Mouse (Mus musculus): Measurements from ENCODE around the gene Sema6d. TPM values are rescaled to one million over a fixed set of nuclear protein-coding genes. Genes with fewer than 3 reads are reported as not detected.

The Sema6d gene
- polyA plus RNA-seq, 1 experiment, result 5.6 TPM

GRCm38 (mm10) chr2:124563759-124564158 lies 474.0 kb downstream of the Sema6d start:
- no peak for TF ChIP-seq CTCF (conservative IDR thresholded peaks at IDR 0.05; ENCODE audit: insufficient read depth, insufficient read length, low read depth, low read length)
- TF ChIP-seq POLR2A (IDR thresholded peaks at IDR 0.05; ENCODE audit: low read depth, low read length), result no peak
- Histone ChIP-seq H3K36me3 (ENCODE audit: control insufficient read depth, insufficient read depth, low read length) (no peaks in the 10 kb centered on the region), H3K27me3 (replicated peaks; ENCODE audit: control insufficient read depth, insufficient read depth, low read length) (no peaks in the 10 kb centered on the region), H3K27ac (ENCODE audit: insufficient read depth, low read depth, low read length) (no peak overlapping the region), H3K4me3 (ENCODE audit: insufficient read depth, low read depth, low read length) (no peak overlapping the region), H3K4me1 (ENCODE audit: control insufficient read depth, insufficient read depth, low read length) (no peaks in the 10 kb centered on the region)
- DNase-seq, result no peak
- WGBS, result 79% methylated on average over 5 of the region's 5 CpGs

GRCm38 (mm10) chr2:124573734-124574133 lies 484.0 kb downstream of the Sema6d start:
- WGBS, result 64% methylated on average over 4 of the region's 4 CpGs
- Histone ChIP-seq H3K27me3 (replicated peaks; ENCODE audit: control insufficient read depth, insufficient read depth, low read length) (no peaks in the 10 kb centered on the region; the same call in 1 of the 2 replicates), H3K4me3 (ENCODE audit: insufficient read depth, low read depth, low read length) (no peak overlapping the region)

GRCm38 (mm10) chr2:124576053-124576452 lies 486.3 kb downstream of the Sema6d start:
- DNase-seq, result no peak
- H3K4me1 ChIP-seq (ENCODE audit: control insufficient read depth, insufficient read depth, low read length), result peaks cover 4% of the 10 kb centered on the region; the same call in 1 of the 2 replicates
- TF ChIP-seq POLR2A (IDR thresholded peaks at IDR 0.05; ENCODE audit: low read depth, low read length) (no peak), CTCF (conservative IDR thresholded peaks at IDR 0.05; ENCODE audit: insufficient read depth, insufficient read length, low read depth, low read length) (no peak)
- H3K27ac ChIP-seq (ENCODE audit: insufficient read depth, low read depth, low read length), result no peak overlapping the region
- WGBS, result 90% methylated on average over 2 of the region's 2 CpGs
- no peak overlapping the region for H3K4me3 ChIP-seq (ENCODE audit: insufficient read depth, low read depth, low read length)
- H3K27me3 ChIP-seq (replicated peaks; ENCODE audit: control insufficient read depth, insufficient read depth, low read length), result no peaks in the 10 kb centered on the region; the same call in 1 of the 2 replicates
- H3K36me3 ChIP-seq (ENCODE audit: control insufficient read depth, insufficient read depth, low read length), result no peaks in the 10 kb centered on the region

More at GRCm38 (mm10) chr2:124573734-124574133, 484.0 kb downstream of the Sema6d start:
- peaks cover 4% of the 10 kb centered on the region; the same call in 1 of the 2 replicates for H3K4me1 ChIP-seq (ENCODE audit: control insufficient read depth, insufficient read depth, low read length)
- DNase-seq, result no peak
- no peak overlapping the region for H3K27ac ChIP-seq (ENCODE audit: insufficient read depth, low read depth, low read length)
- no peak for TF ChIP-seq CTCF (conservative IDR thresholded peaks at IDR 0.05; ENCODE audit: insufficient read depth, insufficient read length, low read depth, low read length)
- no peak for TF ChIP-seq POLR2A (IDR thresholded peaks at IDR 0.05; ENCODE audit: low read depth, low read length)
- no peaks in the 10 kb centered on the region for H3K36me3 ChIP-seq (ENCODE audit: control insufficient read depth, insufficient read depth, low read length)

- Histone ChIP-seq H3K27me3 (replicated peaks; ENCODE audit: control insufficient read depth, insufficient read depth, low read length) (no peaks in the 10 kb centered on the region; the same call in 1 of the 2 replicates), H3K4me1 (ENCODE audit: control insufficient read depth, insufficient read depth, low read length) (no peaks in the 10 kb centered on the region), H3K36me3 (ENCODE audit: control insufficient read depth, insufficient read depth, low read length) (no peaks in the 10 kb centered on the region), H3K4me3 (ENCODE audit: insufficient read depth, low read depth, low read length) (no peak overlapping the region), H3K27ac (ENCODE audit: insufficient read depth, low read depth, low read length) (no peak overlapping the region)
- no peak for DNase-seq
- TF ChIP-seq CTCF (conservative IDR thresholded peaks at IDR 0.05; ENCODE audit: insufficient read depth, insufficient read length, low read depth, low read length) (no peak), POLR2A (IDR thresholded peaks at IDR 0.05; ENCODE audit: low read depth, low read length) (no peak)
- WGBS, result 76% methylated on average over 7 of the region's 7 CpGs
These were observed 493.8 kb downstream of the Sema6d start for GRCm38 (mm10) chr2:124583561-124583960.

- WGBS, result 79% methylated on average over 4 of the region's 4 CpGs
- Histone ChIP-seq H3K27ac (ENCODE audit: insufficient read depth, low read depth, low read length) (no peak overlapping the region), H3K4me3 (ENCODE audit: insufficient read depth, low read depth, low read length) (no peak overlapping the region), H3K36me3 (ENCODE audit: control insufficient read depth, insufficient read depth, low read length) (no peaks in the 10 kb centered on the region), H3K4me1 (ENCODE audit: control insufficient read depth, insufficient read depth, low read length) (no peaks in the 10 kb centered on the region), H3K27me3 (replicated peaks; ENCODE audit: control insufficient read depth, insufficient read depth, low read length) (no peaks in the 10 kb centered on the region)
- no peak for DNase-seq
- TF ChIP-seq CTCF (conservative IDR thresholded peaks at IDR 0.05; ENCODE audit: insufficient read depth, insufficient read length, low read depth, low read length), result no peak
These were observed 503.0 kb downstream of the Sema6d start for GRCm38 (mm10) chr2:124592750-124593149.

- TF ChIP-seq CTCF (conservative IDR thresholded peaks at IDR 0.05; ENCODE audit: insufficient read depth, insufficient read length, low read depth, low read length) (no peak), POLR2A (IDR thresholded peaks at IDR 0.05; ENCODE audit: low read depth, low read length) (no peak)
- Histone ChIP-seq H3K36me3 (ENCODE audit: control insufficient read depth, insufficient read depth, low read length) (no peaks in the 10 kb centered on the region), H3K27ac (ENCODE audit: insufficient read depth, low read depth, low read length) (no peak overlapping the region), H3K27me3 (replicated peaks; ENCODE audit: control insufficient read depth, insufficient read depth, low read length) (no peaks in the 10 kb centered on the region), H3K4me1 (ENCODE audit: control insufficient read depth, insufficient read depth, low read length) (no peaks in the 10 kb centered on the region), H3K4me3 (ENCODE audit: insufficient read depth, low read depth, low read length) (no peak overlapping the region)
- 48% methylated on average over 3 of the region's 3 CpGs for WGBS
- no peak for DNase-seq
These were observed 509.2 kb downstream of the Sema6d start for GRCm38 (mm10) chr2:124599014-124599413.

GRCm38 (mm10) chr2:124601702-124602378 lies 512.1 kb downstream of the Sema6d start:
- no peak overlapping the region for H3K4me3 ChIP-seq (ENCODE audit: insufficient read depth, low read depth, low read length)
- H3K27me3 ChIP-seq (replicated peaks; ENCODE audit: control insufficient read depth, insufficient read depth, low read length), result no peaks in the 10 kb centered on the region
- 73% methylated on average over 9 of the region's 9 CpGs for WGBS
- H3K27ac ChIP-seq (ENCODE audit: insufficient read depth, low read depth, low read length), result no peak overlapping the region
- no peak for DNase-seq
- no peaks in the 10 kb centered on the region for H3K4me1 ChIP-seq (ENCODE audit: control insufficient read depth, insufficient read depth, low read length)
- no peaks in the 10 kb centered on the region for H3K36me3 ChIP-seq (ENCODE audit: control insufficient read depth, insufficient read depth, low read length)
- TF ChIP-seq CTCF (conservative IDR thresholded peaks at IDR 0.05; ENCODE audit: insufficient read depth, insufficient read length, low read depth, low read length) (no peak), POLR2A (IDR thresholded peaks at IDR 0.05; ENCODE audit: low read depth, low read length) (no peak)
